Mouse (Mus musculus) intestine, postnatal 0 days (tissue): Measurements from ENCODE around the gene Zfp212. TPM values are rescaled to one million over a fixed set of nuclear protein-coding genes. Genes with fewer than 3 reads are reported as not detected.

Source experiments
- ATAC-seq: fragments of 200-750 bp; cut with Nextera tagmentation; 2 replicates; pipeline ENCODE4 v1.8.0; 2017; ENCODE audit warnings: mild to moderate bottlenecking, moderate TSS enrichment, moderate library complexity
- H3K27ac ChIP-seq: fragments of 300-500 bp; sonication (generic); 2 replicates; pipeline ENCODE4 v1.5.1; 2014; ENCODE audit warnings: mild to moderate bottlenecking, low read depth, low read length, moderate library complexity
- H3K27me3 ChIP-seq: fragments of 300-500 bp; sonication (generic); replicated peaks from 2 replicates; pipeline ENCODE4 v1.6.1; 2014; ENCODE audit warnings: low read length, mixed read lengths; ENCODE audit not compliant: control insufficient read depth, insufficient read depth
- H3K36me3 ChIP-seq: fragments of 300-500 bp; sonication (generic); 2 replicates; pipeline ENCODE4 v1.6.1; 2014; ENCODE audit warnings: mild to moderate bottlenecking, moderate library complexity; ENCODE audit not compliant: control insufficient read depth, insufficient read depth
- H3K4me1 ChIP-seq: fragments of 300-500 bp; sonication (generic); replicated peaks from 2 replicates; pipeline ENCODE4 v1.6.1; 2014; ENCODE audit warnings: antibody characterized with exemption, low read length, mixed read lengths; ENCODE audit not compliant: control insufficient read depth, insufficient read depth
- H3K4me2 ChIP-seq: fragments of 300-500 bp; sonication (generic); replicated peaks from 2 replicates; pipeline ENCODE4 v1.6.1; 2014; ENCODE audit warnings: low read depth, mild to moderate bottlenecking, moderate library complexity
- H3K4me3 ChIP-seq: fragments of 300-500 bp; sonication (generic); 2 replicates; pipeline ENCODE4 v1.5.1; 2014; ENCODE audit warnings: low read depth, low read length
- H3K9ac ChIP-seq: fragments of 300-500 bp; sonication (generic); 2 replicates; pipeline ENCODE4 v1.6.1; 2014; ENCODE audit warnings: mild to moderate bottlenecking, low read depth, low read length
- H3K9me3 ChIP-seq: fragments of 300-500 bp; sonication (generic); 2 replicates; pipeline ENCODE4 v1.6.1; 2016; ENCODE audit warnings: mixed run types; ENCODE audit not compliant: control insufficient read depth
- CTCF ChIP-seq: sonication (generic); IDR thresholded peaks from 2 replicates; pipeline ENCODE4 v1.5.1; 2016; ENCODE audit warnings: low read depth, mild to moderate bottlenecking, control low read depth, antibody characterized with exemption, moderate library complexity
- WGBS: fragments of 180-500 bp; shearing (Covaris S2); extraction: QIAGEN DNeasy Blood & Tissue Kit; methylation state at CpG from one replicate; pipeline ENCODE4 v1.1.7; 2014; 5-methylcytosine and 5-hydroxymethylcytosine counted together
- polyA plus RNA-seq: library from polyadenylated mRNA; unstranded; fragments of >200 nt; fragmentation: Nextera tagmentation; extraction: Ambion mirVana; gene quantifications from 2 replicates; pipeline ENCODE4 v1.2.1, GENCODE M21; 2015

Zfp212 gene
- polyA plus RNA-seq, 1 experiment from 2014 or later: 8.8 TPM

DNA sequence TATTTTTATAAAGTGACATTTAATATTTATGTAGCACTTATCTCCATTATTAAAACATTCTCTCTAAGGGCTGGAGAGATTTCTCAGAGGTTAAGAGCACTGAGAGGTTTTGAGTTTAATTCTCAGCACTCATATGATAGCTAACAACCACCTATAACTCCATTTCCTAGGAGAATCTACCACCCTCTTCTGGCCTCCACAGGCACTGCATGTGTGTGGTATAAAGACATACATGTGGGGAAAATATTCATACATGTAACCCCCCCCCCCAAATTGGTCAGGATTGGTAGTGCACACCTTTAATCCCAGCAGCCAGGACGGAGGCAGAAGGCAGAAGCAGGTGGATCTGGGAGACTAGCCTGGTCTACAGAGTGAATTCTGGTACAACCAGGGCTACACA is 54.3 kb downstream of the Zfp212 start:
- H3K9me3 ChIP-seq: no peaks in the 10 kb centered on the region
- no peak for ATAC-seq
- peak; percentile 44 for TF ChIP-seq CTCF

DNA sequence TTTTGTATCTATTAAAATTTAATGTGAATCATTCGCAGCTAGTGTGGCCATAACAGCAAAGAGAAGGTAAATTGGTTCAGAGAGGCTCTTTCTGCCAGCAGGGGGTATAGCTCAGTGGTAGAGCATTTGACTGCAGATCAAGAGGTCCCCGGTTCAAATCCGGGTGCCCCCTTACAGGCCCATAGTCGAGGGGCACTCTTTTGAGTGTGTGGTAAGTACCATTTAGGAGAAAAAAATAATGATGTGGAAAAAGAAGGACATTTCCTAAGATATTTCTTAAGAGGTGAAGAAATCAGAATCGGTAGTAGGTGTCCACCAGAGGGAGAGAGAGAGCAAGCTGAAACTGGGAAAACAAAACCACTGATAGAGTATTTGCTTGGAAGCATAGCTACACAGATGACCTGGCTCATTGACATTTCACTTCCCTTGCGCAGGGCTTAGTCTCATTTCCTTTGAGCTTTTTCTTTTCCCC is 58.7 kb downstream of the Zfp212 start:
- ATAC-seq: peak; percentile 92

More for the DNA sequence above, 54.3 kb downstream of the Zfp212 start:
- Histone ChIP-seq H3K4me2 (no peak overlapping the region), H3K4me1 (no peaks in the 10 kb centered on the region), H3K4me3 (no peak overlapping the region), H3K27me3 (no peaks in the 10 kb centered on the region), H3K27ac (no peak overlapping the region), H3K36me3 (no peaks in the 10 kb centered on the region), H3K9ac (no peak overlapping the region)
- 88% methylated on average over 1 of the region's 1 CpGs for WGBS

More for the DNA sequence above, 58.7 kb downstream of the Zfp212 start:
- H3K27me3 ChIP-seq: no peaks in the 10 kb centered on the region
- no peaks in the 10 kb centered on the region for H3K36me3 ChIP-seq
- H3K4me2 ChIP-seq: no peak overlapping the region
- no peak overlapping the region for H3K9ac ChIP-seq
- WGBS: 14% methylated on average over 6 of the region's 6 CpGs
- no peaks in the 10 kb centered on the region for H3K4me1 ChIP-seq
- peak; percentile 82 for TF ChIP-seq CTCF
- no peak overlapping the region for H3K27ac ChIP-seq
- no peaks in the 10 kb centered on the region for H3K9me3 ChIP-seq
- no peak overlapping the region for H3K4me3 ChIP-seq

Other genes starting within 250 kb of the Zfp212 start
- gene Pdia4, start 107.0 kb upstream of the Zfp212 start, polyA plus RNA-seq: 95.9 and 97.3 TPM in 2 replicates
- gene Zfp786, start 89.6 kb upstream of the Zfp212 start, polyA plus RNA-seq: 0.61 and 0.69 TPM in 2 replicates
- 2.8 and 3.8 TPM in 2 replicates for gene Zfp398, start 84.8 kb upstream of the Zfp212 start, polyA plus RNA-seq
- 5.3 TPM in 2 replicates for gene Zfp282, start 43.3 kb upstream of the Zfp212 start, polyA plus RNA-seq
- 6.7 and 7.0 TPM in 2 replicates for gene Zfp956, start 32.9 kb downstream of the Zfp212 start, polyA plus RNA-seq
- gene Zfp777, start 128.4 kb downstream of the Zfp212 start, polyA plus RNA-seq: 3.1 and 3.8 TPM in 2 replicates
- gene Zfp746, start 166.1 kb downstream of the Zfp212 start, polyA plus RNA-seq: 7.7 and 9.1 TPM in 2 replicates